Mouse (Mus musculus): ENCODE measurements around the gene Set.

The Set gene

DNA sequence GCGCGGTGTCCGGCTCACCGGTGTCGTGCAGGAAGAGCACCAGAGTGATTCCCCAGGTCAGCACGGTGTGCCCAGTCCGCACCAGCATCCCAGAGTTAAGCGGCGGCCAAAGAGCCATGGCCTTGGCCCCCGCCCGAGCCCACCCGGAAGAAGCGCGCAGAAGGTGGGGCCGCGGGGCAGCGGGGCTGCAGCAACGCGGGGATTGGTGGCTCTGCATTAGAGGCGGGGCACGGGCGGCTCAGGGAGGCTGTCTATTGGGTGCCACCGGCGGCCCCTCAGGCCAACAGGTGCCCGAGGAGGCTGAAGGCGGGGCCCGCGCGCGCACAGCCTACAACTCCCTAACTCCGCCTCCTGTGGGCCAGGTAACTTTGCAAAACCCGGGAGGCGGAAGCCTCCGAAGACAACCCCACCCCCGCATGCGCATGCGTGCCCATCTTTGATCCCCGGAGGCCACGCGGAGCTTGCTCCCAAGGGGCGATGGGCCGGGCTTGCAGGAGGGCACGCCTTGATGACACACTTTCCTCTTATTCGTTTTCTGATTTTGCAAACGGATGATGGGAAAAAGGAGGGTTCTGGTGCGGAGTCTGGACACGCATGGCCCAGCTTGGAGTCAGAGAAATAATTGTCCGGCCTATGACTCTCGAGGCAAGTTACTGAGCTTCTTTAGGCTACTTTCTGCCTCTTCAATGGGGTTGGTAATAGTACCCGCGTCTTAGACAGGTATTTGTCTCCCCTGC, 36.5 kb downstream of the Set start, which contains the start of gene Zdhhc12:
Gene Zdhhc12, minus strand, starts transcription at position 178 of the 737 bp plus-strand sequence.
- peak; percentile 95 for DNase-seq

DNA sequence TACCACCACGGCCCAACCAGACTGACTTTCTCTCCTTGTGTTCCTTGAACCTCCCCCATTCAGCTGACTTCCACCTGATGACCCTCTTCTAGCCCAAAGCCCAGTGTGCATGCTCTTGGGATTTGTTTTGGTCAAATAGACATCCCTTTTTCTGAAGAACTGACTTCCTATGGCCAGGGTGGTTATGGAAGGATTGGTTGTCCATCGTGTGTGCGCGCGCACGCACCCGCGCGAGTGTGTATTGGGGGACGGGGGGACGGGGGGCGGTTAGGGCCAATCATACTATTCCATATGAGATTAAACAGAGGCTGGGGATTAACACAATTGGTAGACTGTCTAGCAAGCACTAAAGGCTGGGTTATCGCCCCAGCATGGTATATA, 37.0 kb downstream of the Set start:
- no peak for DNase-seq

DNA sequence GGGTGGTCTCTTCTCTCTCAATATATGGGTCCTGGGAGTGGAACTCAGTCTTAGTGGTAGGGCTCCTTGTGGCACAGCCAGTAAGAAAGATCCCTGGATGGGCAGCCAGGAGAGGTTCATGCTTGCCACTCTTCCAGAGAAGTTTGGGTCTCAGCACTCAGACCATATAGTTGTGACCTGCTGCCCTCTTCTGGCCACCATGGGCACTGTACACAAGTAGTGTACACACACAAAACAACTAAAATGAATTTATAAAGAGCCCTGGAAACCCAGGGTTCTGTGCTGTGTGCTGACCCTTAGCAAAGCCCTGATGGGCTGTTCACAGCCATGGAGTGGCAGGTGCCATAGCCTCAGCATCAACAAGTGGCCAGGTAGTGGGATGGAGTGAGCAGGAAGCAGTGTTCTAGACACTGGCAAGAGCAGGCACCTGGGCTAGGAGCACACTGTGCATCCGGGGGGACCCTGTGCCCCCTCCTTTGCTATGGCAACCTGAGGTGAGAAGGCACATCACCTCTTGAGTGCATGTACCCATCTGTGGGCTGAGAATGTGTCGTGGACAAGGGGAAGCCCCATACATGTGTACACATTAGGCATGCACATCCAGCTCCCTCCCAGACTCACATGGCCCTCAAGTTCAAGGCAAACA, 38.8 kb downstream of the Set start:
- DNase-seq, result peak; percentile 66

DNA sequence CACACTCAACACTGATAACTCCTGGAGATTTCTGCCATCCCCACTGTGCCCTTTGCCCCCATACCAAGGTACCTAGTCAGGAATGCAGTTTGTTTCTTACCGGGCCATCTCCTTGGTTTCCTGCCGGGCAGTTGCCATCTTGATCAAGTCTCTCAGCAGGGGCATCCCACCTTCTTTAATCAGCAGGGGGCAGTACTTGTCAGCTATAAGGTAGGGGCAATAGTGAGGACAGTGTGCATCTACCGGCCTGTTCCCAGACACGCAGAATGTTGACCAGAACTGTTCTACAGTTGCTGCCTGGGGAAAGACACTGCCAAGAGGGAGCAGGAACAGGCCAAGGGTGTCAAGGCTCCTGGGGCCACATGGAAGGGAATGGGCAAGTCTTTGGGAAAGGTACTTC, 43.0 kb downstream of the Set start:
- DNase-seq, result no peak

DNA sequence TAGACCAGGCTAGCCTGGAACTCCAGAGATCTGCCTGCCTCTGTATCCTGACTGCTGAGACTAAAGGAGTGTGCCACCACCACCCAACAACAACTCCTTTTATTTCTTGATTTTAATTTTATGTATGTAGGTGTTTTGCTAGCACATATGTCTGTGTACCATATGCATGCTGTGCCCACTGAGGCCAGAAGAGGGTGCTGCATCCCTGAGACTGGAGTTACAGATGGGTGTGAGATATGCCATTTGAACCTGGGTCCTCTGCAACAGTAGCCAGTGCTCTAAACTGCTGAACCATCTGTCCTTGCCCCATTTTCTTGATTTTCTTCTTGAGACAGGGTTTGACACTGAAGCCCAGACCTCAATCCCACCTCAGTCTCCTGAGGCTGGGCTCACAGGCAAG, 49.2 kb downstream of the Set start:
- DNase-seq, result peak; percentile 70

DNA sequence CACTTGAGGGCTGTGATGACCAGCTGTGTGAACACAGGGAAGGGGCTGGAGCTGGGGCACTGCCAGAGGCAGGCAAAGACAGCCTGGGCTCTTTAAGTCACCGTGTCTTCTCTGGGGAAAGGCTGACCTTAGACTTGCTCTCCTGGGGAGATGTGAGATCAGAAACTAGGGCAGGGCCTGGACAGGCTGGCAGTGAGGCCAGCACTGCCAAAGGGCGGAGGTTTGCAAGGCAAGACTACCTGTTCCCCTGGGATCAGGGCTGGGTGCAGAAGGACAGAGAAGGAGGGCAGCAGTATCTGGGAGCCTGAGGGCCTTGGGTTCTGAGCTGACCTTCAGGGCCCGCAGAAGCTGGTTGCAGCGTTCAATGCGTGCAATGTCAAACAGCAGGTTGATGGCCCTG, 50.5 kb downstream of the Set start:
- DNase-seq, result no peak

DNA sequence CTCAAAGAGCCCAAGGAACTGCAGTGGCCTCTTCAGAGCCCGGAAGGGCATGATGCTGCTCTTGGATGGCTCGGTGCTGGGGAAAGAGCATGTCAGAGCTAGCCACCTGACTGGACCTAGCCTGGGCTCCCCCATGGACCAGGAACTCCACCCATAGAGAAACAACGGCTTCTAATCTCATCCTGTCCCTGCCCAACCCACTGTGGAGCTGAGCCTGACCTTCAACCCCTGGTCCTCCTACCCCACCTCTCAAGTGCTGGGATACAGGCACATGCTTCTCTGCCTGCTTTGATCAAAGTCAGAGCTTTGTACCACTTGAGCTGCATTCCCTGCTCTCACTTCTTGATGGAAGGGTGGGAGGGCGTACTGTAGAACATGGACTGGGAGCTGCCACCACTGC, 51.1 kb downstream of the Set start:
- DNase-seq, result no peak

DNA sequence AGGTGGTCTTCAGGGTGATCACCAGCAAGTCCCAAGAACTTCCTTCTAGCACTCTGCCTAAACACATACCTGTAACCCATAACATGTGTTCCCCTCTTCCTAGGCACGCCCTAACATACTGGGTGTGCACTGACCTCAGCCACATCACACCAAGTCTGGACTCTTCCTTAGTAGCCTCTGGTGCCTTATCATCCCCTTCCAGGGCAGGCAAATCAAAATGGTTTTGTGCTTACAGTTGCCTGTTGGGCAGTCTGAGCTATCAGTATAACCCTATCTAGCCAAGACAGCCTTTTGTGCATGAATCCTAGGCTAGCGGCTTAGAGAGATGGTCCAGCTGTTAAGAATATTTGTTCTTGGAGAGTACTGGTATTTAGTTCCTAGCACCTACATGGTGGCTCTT, 54.3 kb downstream of the Set start:
- no peak for DNase-seq

DNA sequence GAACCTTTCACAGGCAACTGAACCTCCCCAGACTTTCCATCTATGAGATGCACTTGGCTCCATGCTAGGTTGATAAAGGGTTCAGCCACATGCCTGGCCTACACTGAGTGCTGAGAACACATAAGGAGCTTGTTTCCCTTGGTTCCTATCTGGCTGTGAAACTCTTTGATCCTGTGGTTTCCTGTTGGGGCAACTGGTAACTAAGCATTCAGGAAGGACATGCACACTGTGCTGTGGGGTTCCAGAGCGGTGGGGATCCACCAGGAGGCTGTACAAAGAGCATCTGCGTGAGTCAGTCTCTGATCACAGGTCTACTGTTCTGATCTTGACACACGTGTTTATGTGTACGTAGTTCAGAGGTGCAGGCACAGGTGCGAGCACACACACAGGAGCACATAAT, 55.4 kb downstream of the Set start:
- DNase-seq, result no peak

DNA sequence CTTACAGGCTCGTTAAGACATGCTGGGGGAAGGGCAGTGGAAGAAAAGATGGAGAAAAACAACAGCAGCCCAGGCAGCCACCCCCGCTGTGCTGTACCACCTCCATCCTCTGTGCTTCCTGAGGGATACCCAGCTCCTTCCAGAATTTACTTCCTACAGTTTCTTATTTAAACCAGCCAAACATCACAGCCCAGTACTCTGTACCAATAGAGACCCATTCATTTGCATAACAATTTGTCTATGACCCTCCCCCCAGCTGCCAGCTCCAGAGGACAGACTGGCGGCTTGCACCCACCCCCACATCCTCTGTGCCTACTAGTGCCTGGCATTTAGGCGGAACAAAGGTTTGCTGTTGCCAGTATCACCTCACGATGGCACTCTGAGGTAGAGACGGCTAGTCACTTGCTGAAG, 62.5 kb downstream of the Set start:
- DNase-seq, result no peak

DNA sequence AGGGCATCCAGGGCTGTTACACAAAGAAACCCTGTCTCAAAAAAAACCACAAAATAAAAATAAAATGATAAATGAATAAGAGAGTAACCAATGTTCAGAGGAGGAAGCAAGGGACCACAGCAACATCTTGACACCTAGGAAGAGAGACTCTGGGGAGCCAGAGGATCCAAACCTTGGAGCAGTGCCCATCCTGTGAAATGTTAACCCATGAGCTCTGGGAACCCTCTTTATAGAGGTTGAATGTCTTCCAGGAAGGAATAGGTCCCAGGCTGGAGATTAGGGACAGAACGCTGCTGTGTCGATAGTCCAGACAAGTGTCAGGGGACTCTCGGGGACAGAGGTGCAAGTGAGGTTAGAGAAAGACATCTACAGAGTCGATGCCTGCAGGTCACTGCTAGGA, 63.1 kb downstream of the Set start:
- peak; percentile 49 for DNase-seq

Data from kidney, adult 18-20 months (tissue).